Mouse (Mus musculus) megakaryocyte, embryonic 14.5 days (primary cell): ENCODE measurements at regions not wholly inside any gene's neighbourhood (a gene's known extent, or its start where the extent isn't known, plus 50 kb on each side); places are given as distances from the start of the nearest gene placed in this dataset.

Experiments used
- H3K27me3 ChIP-seq: replicated peaks from 2 replicates; pipeline ENCODE3; 2012; ENCODE audit warnings: inconsistent platforms
- H3K36me3 ChIP-seq: replicated peaks from 2 replicates; pipeline ENCODE3; 2012; ENCODE audit warnings: low read length, inconsistent platforms, mixed read lengths
- H3K4me1 ChIP-seq: 2 replicates; pipeline ENCODE4 v1.6.1; 2012; ENCODE audit warnings: inconsistent platforms
- H3K4me3 ChIP-seq: replicated peaks from 2 replicates; pipeline ENCODE3; 2012; ENCODE audit warnings: moderate library complexity, mild to moderate bottlenecking, inconsistent platforms
- H3K9me3 ChIP-seq: 2 replicates; pipeline ENCODE4 v1.6.1; 2012; ENCODE audit warnings: inconsistent platforms
- FLI1 ChIP-seq: IDR thresholded peaks from 2 replicates; pipeline ENCODE4 v1.6.1; 2012; ENCODE audit warnings: low read length, inconsistent platforms, mixed read lengths
- GATA1 ChIP-seq: IDR thresholded peaks from 3 replicates; pipeline ENCODE4 v1.6.1; 2012; ENCODE audit warnings: mixed read lengths, low read length, inconsistent platforms, borderline replicate concordance

- Histone ChIP-seq H3K27me3 (no peaks in the 10 kb centered on the region), H3K9me3 (peaks cover 38% of the 10 kb centered on the region), H3K4me3 (no peak overlapping the region), H3K36me3 (no peaks in the 10 kb centered on the region), H3K4me1 (no peaks in the 10 kb centered on the region)
- TF ChIP-seq FLI1 (no peak), GATA1 (no peak)
Measured at GRCm38 (mm10) chr17:79206563-79206962, 148.3 kb downstream of the Cdc42ep3 start.

- Histone ChIP-seq H3K4me1 (no peaks in the 10 kb centered on the region), H3K9me3 (peaks cover 38% of the 10 kb centered on the region), H3K4me3 (no peak overlapping the region), H3K36me3 (no peaks in the 10 kb centered on the region), H3K27me3 (no peaks in the 10 kb centered on the region)
- no peak for TF ChIP-seq FLI1
- no peak for TF ChIP-seq GATA1
Measured at GRCm38 (mm10) chr17:79206111-79206510, 148.8 kb downstream of the Cdc42ep3 start.

DNA sequence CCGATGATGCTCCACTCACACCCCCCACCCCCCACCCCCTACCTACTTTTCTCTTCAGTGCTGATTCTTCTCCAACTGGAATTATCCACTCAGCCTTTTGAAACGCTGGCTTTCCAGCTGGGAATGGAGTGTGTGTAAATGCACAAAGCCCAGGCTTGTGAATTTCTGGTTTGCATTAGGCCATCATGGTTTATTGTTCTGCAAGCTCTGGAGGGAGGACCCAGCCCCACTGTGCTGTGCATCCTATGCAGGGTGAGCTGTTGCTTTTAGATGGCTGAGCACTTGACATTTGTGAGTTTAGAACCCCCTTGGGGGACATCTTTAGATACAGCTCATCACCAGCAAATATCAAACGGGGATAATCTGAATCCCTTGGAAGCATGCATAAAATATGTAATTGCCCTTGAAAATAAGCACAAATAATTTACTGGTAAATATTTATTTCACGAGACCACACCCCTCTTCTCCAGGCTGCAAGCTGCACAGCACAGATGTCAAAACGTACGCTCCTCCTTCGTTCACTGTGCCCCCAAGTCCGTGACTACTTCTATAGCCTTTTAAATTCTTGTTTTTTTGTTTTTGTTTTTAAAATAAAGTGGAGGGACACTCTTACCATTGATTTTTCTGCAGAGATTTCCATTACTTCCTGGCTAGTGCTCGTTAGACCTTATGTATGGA lies 148.2 kb downstream of the Qpct start:
- Histone ChIP-seq H3K27me3 (no peaks in the 10 kb centered on the region), H3K4me3 (no peak overlapping the region), H3K9me3 (peaks cover 15% of the 10 kb centered on the region), H3K4me1 (no peaks in the 10 kb centered on the region), H3K36me3 (no peaks in the 10 kb centered on the region)
- no peak for TF ChIP-seq FLI1
- TF ChIP-seq GATA1, result no peak

GRCm38 (mm10) chr17:79191871-79192373 lies 140.2 kb downstream of the Qpct start:
- Histone ChIP-seq H3K9me3 (0 out of 2 replicates have a peak, but pooled peaks cover 3% of the 10 kb centered on the region), H3K27me3 (no peaks in the 10 kb centered on the region), H3K36me3 (no peaks in the 10 kb centered on the region), H3K4me1 (no peaks in the 10 kb centered on the region), H3K4me3 (no peak overlapping the region)
- TF ChIP-seq GATA1, result no peak
- no peak for TF ChIP-seq FLI1

DNA sequence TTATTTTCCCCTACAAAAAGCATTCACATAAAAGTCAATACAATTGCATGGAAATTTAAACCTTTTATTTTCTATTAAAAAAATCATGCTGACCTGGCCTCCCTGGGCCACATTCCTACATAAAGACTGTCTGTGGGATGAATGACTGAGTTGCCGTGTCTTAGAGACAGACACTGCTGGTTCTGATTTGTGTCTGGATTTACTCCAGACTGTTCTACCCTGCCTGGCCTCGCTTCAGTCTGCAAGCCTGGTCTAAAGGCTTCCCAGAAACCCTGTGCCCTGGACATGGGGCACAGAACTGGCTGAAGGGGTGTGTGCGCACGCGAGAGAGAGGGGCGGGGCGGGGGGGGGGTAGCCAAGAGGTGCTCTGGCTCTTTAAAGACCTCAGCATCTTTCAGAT lies 136.6 kb downstream of the Qpct start:
- no peaks in the 10 kb centered on the region for H3K36me3 ChIP-seq
- no peaks in the 10 kb centered on the region for H3K9me3 ChIP-seq
- H3K4me3 ChIP-seq, result no peak overlapping the region
- TF ChIP-seq GATA1 (no peak), FLI1 (no peak)
- no peaks in the 10 kb centered on the region for H3K4me1 ChIP-seq
- no peaks in the 10 kb centered on the region for H3K27me3 ChIP-seq

DNA sequence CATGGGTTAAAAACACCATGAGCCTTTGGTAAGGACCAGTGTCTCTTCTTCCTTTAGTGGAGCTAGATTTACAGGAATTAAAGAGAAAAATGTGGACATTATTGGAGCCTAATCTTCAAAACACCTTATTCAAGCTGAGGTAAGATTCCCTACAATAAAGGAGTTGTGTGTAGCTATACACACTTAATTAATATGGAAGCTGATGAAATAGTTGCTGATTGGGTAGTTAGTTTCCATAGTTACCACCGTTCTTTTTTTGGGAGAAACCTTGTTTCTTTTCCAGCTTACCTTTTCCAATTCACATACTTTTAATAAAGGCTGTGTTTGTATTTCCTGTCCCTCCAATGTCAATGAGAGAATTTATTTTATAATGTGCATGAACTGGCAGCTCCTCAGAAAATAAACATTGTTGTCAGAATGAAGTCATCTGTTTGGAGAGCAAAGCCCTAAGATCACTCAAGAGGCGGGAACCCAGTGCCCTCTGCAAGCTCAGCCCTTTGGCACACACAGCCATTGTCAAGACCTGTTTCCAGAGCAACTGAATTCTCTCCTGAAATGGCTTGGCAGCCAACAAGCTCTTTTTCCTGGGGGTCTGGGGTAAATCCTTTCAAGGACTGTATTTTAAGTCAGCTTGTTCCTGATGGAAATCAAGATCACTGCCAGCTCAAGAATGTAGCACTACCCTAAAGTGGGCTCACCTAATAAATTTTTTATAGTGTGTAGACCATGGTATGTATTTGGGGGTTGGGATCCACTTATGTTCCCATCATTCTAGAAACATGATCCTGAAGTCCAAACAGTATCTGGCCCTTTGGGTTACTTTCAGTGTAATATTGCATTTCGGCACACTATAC lies 128.8 kb downstream of the Qpct start:
- H3K36me3 ChIP-seq, result no peaks in the 10 kb centered on the region
- H3K9me3 ChIP-seq, result no peaks in the 10 kb centered on the region
- no peaks in the 10 kb centered on the region for H3K4me1 ChIP-seq
- TF ChIP-seq GATA1 (no peak), FLI1 (no peak)
- no peak overlapping the region for H3K4me3 ChIP-seq
- no peaks in the 10 kb centered on the region for H3K27me3 ChIP-seq

DNA sequence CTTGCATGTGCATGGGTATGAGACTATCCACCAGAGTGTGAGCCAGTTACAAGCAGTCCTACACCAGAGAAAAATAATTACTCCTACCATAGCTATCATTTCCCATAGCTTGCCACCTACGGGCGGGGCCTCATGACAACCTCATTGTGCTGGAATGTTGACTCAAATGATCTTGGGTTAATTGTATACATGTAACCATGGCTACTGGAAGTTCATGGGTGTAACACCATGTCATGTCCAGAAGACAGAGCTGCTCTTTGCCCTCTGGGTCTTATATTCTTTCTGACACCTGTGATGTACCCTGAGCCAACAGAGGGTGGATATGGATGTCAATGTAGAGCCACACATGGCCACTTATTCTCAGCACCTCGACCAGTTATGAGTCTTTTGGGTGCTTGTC lies 125.6 kb downstream of the Qpct start:
- no peaks in the 10 kb centered on the region for H3K36me3 ChIP-seq
- TF ChIP-seq FLI1 (no peak), GATA1 (no peak)
- no peaks in the 10 kb centered on the region for H3K9me3 ChIP-seq
- H3K4me3 ChIP-seq, result no peak overlapping the region
- H3K4me1 ChIP-seq, result no peaks in the 10 kb centered on the region
- H3K27me3 ChIP-seq, result no peaks in the 10 kb centered on the region

DNA sequence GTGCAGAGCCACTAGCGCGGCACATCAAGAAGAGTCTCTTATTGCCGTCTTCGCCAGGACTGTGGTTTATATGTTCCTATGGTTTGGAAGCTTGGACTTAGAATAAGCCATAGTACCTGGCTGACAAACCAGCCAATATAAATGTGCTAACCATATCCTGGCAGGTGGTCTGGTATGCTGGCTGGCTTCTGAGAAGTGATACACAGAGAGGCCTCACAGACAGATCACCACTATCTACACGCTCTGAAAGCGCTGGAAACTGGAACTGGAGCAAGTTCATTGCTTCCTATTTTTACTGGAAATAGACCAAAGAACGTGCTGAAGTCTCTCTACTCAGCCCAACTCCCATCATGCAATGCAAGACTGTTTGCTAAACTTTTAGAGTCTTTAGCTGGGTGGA lies 124.7 kb downstream of the Qpct start:
- Histone ChIP-seq H3K36me3 (no peaks in the 10 kb centered on the region), H3K27me3 (no peaks in the 10 kb centered on the region), H3K4me3 (no peak overlapping the region), H3K4me1 (no peaks in the 10 kb centered on the region), H3K9me3 (no peaks in the 10 kb centered on the region)
- TF ChIP-seq FLI1 (no peak), GATA1 (no peak)

DNA sequence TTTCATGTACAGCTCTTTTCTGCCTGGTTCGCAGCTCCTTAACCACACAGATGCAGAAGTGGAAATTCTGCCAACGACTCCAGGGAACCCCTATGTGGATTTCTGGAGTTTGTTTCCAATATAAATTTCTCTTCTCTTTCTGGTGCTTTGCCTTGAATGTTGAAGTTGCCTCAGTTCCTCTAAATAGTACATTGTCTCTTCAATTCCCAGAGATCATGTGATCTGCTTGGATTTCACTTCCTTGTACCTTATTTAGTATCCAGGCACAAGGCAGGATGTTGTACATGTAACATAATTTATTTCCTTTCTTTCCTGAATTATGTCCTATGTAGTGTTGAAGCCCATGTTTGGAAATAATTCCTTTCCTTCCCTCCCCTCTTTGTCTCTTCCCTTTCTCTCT lies 123.7 kb downstream of the Qpct start:
- Histone ChIP-seq H3K36me3 (no peaks in the 10 kb centered on the region), H3K27me3 (no peaks in the 10 kb centered on the region), H3K4me3 (no peak overlapping the region), H3K4me1 (no peaks in the 10 kb centered on the region), H3K9me3 (no peaks in the 10 kb centered on the region)
- no peak for TF ChIP-seq GATA1
- no peak for TF ChIP-seq FLI1

- Histone ChIP-seq H3K36me3 (no peaks in the 10 kb centered on the region), H3K4me1 (no peaks in the 10 kb centered on the region), H3K9me3 (peaks cover 5% of the 10 kb centered on the region; the same call in 1 of the 2 replicates), H3K4me3 (no peak overlapping the region), H3K27me3 (no peaks in the 10 kb centered on the region)
- no peak for TF ChIP-seq GATA1
- no peak for TF ChIP-seq FLI1
Measured at GRCm38 (mm10) chr17:79172328-79172727, 120.6 kb downstream of the Qpct start.
